Comparison of ENCODE assay signal across 12 mouse cellular contexts in genomic region chr16:62322809-62323208, GRCm38 (mm10).
DNase-seq lines count a peak whose midpoint lies in the region; ATAC-seq and TF ChIP-seq lines count a peak whose summit lies in the region.
"Had no signal": no experiment of that assay in that cellular context is flagged by ENCODE, and none has a peak within 500 bp of the region (broad histone marks: within the 10 kb centered on the region; RNA-seq: fewer than 3 reads in every experiment).

No protein-coding gene starts in this region.

- 89% methylated on average over 1 of the region's 1 CpGs for WGBS in limb, embryonic 12.5 days
- 85% methylated on average over 1 of the region's 1 CpGs for WGBS in limb, embryonic 10.5 days
- WGBS in midbrain, postnatal 0 days, result 87% methylated on average over 1 of the region's 1 CpGs

- no peak overlapping the region for H3K4me3 ChIP-seq in limb, embryonic 12.5 days (replicated peaks)
- H3K4me3 ChIP-seq in limb, embryonic 10.5 days, result no peak overlapping the region
- H3K4me3 ChIP-seq in midbrain, postnatal 0 days (ENCODE audit: low read depth, low read length), result no peak overlapping the region

- H3K36me3 ChIP-seq in limb, embryonic 12.5 days, result no peaks in the 10 kb centered on the region
- H3K36me3 ChIP-seq in limb, embryonic 10.5 days, result no peaks in the 10 kb centered on the region
- H3K36me3 ChIP-seq in midbrain, postnatal 0 days (ENCODE audit: insufficient read depth, low read length), result no peaks in the 10 kb centered on the region

- H3K27ac ChIP-seq in limb, embryonic 12.5 days, result no peak overlapping the region
- no peak overlapping the region for H3K27ac ChIP-seq in limb, embryonic 10.5 days
- H3K27ac ChIP-seq in midbrain, postnatal 0 days (ENCODE audit: low read depth, low read length), result no peak overlapping the region

- H3K27me3 ChIP-seq in limb, embryonic 12.5 days, result no peaks in the 10 kb centered on the region
- no peaks in the 10 kb centered on the region for H3K27me3 ChIP-seq in limb, embryonic 10.5 days (ENCODE audit: low read depth, poor library complexity, severe bottlenecking)
- H3K27me3 ChIP-seq in Patski, result no peaks in the 10 kb centered on the region
- no peaks in the 10 kb centered on the region for H3K27me3 ChIP-seq in midbrain, postnatal 0 days (ENCODE audit: insufficient read depth, low read length)

- no peaks in the 10 kb centered on the region for H3K9me3 ChIP-seq in limb, embryonic 12.5 days
- no peaks in the 10 kb centered on the region for H3K9me3 ChIP-seq in limb, embryonic 10.5 days (replicated peaks)
- H3K9me3 ChIP-seq in midbrain, postnatal 0 days (ENCODE audit: low read length), result no peaks in the 10 kb centered on the region

- CTCF ChIA-PET in Patski (lab: Charles Lee), result no interaction called here

- TF ChIP-seq CTCF in Patski (IDR thresholded peaks at IDR 0.05), result peak; percentile 18
- TF ChIP-seq CTCF in midbrain, postnatal 0 days (IDR thresholded peaks at IDR 0.05), result peak; percentile 22

- no peak overlapping the region for H3K9ac ChIP-seq in limb, embryonic 12.5 days (replicated peaks)
- H3K9ac ChIP-seq in midbrain, postnatal 0 days (replicated peaks; ENCODE audit: low read length, poor library complexity, severe bottlenecking), result no peak overlapping the region

- DNase-seq in frontal cortex, adult 2 months (ENCODE audit: extremely low spot score in 1 of 2, low spot score in 1 of 2), result peak; percentile 8 to 58
- DNase-seq in frontal cortex, postnatal 25 days (ENCODE audit: low spot score in 2 of 2), result no peak
- DNase-seq in limb, embryonic 10.5 days (ENCODE audit: low spot score), result no peak
- no peak for DNase-seq in Patski (ENCODE audit: low read depth, low spot score)
- DNase-seq in midbrain, postnatal 0 days (ENCODE audit: low spot score), result no peak
- no peak for DNase-seq in T-cell, adult 2 months (ENCODE audit: low spot score)
- DNase-seq: adrenal gland, adult 8-10 months; cerebellum, adult 11-12 months; heart, postnatal 4 days; right cerebral cortex, postnatal 4 days had no signal

- no peak overlapping the region for H3K4me2 ChIP-seq in limb, embryonic 12.5 days
- no peak overlapping the region for H3K4me2 ChIP-seq in midbrain, postnatal 0 days (ENCODE audit: low read depth, low read length, poor library complexity, severe bottlenecking)

- in situ Hi-C loops in Patski (cut with MboI; ENCODE audit: low pct_unique_long_range_greater_than_20kb), result no loop called here

- H3K4me1 ChIP-seq in limb, embryonic 12.5 days (replicated peaks), result no peaks in the 10 kb centered on the region
- H3K4me1 ChIP-seq in limb, embryonic 10.5 days, result peaks cover 6% of the 10 kb centered on the region; the same call in 1 of the 2 replicates
- H3K4me1 ChIP-seq in midbrain, postnatal 0 days (ENCODE audit: insufficient read depth, low read length), result no peaks in the 10 kb centered on the region

- POLR2A ChIA-PET in Patski (lab: Charles Lee), result no interaction called here

- ATAC-seq in limb, embryonic 12.5 days (ENCODE audit: insufficient number of reproducible peaks, insufficient read depth, low FRiP score, low TSS enrichment, low read depth), result peak; percentile 31; the same call in 1 of the 2 replicates
- no peak for ATAC-seq in Patski
- ATAC-seq in midbrain, postnatal 0 days (ENCODE audit: low FRiP score), result no peak
- ATAC-seq: lung, postnatal 0 days had no signal

Comparison
In these comparisons a context has a peak if more than half of its experiments do, and no peak if none do; other contexts are left out.
1. DNase-seq: peak in frontal cortex, adult 2 months (2 of 2); none in frontal cortex, postnatal 25 days (0 of 2), limb, embryonic 10.5 days (single experiment), Patski (single experiment), midbrain, postnatal 0 days (single experiment) and T-cell, adult 2 months (single experiment).